Mouse (Mus musculus): ENCODE results near the gene L3mbtl3.

Gene L3mbtl3

GRCm38 (mm10) chr10:26239090-26239489, 136.7 kb downstream of the L3mbtl3 start:
- in situ Hi-C loops (cut with MboI): no loop called here

DNA sequence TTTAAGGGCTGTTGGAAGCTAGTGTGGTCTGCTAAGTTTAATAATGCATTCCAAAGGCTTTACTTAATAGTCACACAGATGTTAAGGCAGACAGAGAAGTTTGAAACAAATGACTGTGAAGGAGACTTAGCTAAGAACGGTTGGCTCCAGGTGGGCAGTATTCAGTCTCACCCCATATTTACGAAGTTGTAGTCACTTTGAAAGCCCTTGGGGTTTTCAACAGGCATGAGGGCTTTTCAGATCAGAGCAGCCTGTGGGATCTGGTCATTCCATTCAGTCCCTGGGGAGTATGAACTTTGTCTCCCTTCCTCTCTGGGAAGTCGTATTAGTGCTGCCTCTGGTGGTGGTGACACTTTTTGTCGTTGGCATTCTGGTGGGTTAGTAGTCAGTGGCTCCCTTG, 137.2 kb downstream of the L3mbtl3 start:
- in situ Hi-C loops (cut with MboI): no loop called here

DNA sequence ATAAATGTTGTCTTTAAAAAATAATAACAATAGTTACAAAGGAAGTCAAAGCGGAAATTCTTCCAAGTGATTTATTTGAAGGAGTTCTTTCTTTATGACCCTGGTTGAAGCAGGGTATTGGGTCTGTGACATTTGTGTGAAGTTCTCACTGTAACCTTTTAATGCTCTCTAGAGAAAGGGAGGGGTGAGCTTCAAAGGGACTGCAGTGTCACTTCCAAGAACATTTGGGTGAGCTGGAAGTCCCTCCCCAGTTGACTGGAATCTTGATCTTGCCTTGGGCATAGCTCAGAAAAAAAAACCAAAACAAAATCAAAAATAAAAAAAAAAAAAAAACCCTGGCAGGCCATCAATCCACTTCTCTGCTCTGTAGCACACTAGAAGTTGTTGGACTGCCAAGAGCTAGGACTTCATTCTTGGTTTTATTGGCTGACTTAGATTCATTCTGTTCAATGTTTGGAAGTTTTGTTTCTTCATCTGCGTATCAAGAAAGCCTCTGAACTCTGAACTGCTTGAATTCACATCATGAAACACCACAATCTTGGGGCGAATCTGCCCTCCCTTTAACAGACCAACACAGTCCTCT, 143.6 kb downstream of the L3mbtl3 start:
- in situ Hi-C loops (cut with MboI): no loop called here

DNA sequence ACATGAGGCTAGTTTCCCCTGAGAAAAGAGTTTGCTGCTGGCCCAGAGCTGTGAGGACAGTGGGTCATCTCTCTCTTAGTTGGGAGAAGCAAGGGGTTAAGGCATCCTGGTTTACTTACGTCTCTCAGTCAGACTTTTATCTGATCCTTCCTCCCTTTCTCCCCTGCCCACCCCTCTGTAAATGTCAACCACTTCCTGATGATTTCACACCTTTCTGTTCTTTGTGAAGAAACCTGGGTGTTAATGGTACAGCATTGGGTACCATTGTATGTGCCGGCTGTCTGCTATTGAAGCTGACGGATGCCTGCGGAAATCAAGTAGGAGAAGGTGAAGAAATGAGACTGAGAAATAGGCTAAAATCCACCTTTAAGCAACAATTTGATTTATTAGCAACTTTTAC, 146.3 kb downstream of the L3mbtl3 start, which contains the start of gene Samd3:
Gene Samd3 (plus strand): TSS at position 220 of the 400 bp plus-strand sequence.
- in situ Hi-C loops (cut with MboI): no loop called here

DNA sequence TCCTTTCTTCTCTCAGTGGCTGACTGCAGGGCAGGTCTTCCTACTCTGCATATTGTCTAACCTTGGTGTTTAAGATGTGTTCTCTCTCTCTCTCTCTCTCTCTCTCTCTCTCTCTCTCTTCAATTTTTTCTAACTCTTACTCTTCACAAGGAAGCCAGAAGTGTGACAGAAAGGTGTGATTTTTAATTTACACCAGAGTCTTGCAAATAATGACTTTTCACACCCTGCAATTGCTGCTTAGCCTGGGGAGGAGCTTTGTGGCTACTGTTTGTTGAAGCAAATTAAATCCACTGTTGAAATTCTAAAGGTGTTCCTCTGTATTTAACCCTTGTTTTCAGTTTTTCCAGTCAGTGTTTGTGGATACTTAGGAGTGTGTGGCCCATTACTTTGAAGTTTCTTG, 147.6 kb downstream of the L3mbtl3 start:
- in situ Hi-C loops (cut with MboI): no loop called here

GRCm38 (mm10) chr10:26226734-26227133, 149.0 kb downstream of the L3mbtl3 start:
- in situ Hi-C loops (cut with MboI): no loop called here

- in situ Hi-C loops (cut with MboI): no loop called here
Measured at GRCm38 (mm10) chr10:26226241-26226640, 149.5 kb downstream of the L3mbtl3 start.

Data from mature B cell (primary cell).